Mouse (Mus musculus) myocyte (in vitro differentiated cells): Measurements from ENCODE around the gene Trp53i13.

ENCODE experiments used
- E2F4 ChIP-seq: IDR thresholded peaks from one replicate; pipeline ENCODE4 v1.6.1; 2011; ENCODE audit warnings: mild to moderate bottlenecking, control low read depth, moderate library complexity; ENCODE audit not compliant: insufficient read depth
- POLR2A ChIP-seq: IDR thresholded peaks from one replicate; pipeline ENCODE4 v1.6.1; 2011; ENCODE audit warnings: low read depth, mild to moderate bottlenecking, control low read depth, moderate library complexity; ENCODE audit not compliant: insufficient read length
- POLR2AphosphoS2 ChIP-seq: IDR thresholded peaks from one replicate; pipeline ENCODE4 v1.6.1; 2011; ENCODE audit warnings: low read depth, control low read depth; ENCODE audit not compliant: insufficient read length
- TCF12 ChIP-seq: IDR thresholded peaks from one replicate; pipeline ENCODE4 v1.6.1; 2011; ENCODE audit warnings: mild to moderate bottlenecking, control low read depth; ENCODE audit not compliant: poor library complexity, insufficient read depth, severe bottlenecking

DNA sequence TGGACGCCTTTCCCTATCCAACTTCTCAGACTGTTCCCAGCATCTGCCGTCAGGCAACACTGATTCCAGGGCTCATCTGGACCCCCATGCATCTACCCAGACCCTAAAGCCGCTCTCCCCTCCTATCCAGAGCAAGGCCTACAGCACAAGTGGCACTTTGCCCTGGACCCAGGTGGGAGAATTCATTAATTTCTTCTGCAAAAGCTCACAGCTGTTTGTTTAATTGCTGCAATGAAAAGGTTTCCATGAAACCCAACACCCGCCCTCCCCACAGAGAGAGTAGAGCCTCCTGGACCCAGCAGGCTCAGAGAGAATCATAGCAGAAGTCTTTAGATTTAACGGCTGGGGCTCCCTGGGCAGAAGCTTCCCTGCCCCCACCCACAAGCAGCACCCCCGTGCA lies 30.6 kb downstream of the Trp53i13 start:
- TF ChIP-seq POLR2A: no peak
- TF ChIP-seq E2F4: no peak
- TF ChIP-seq POLR2AphosphoS2: no peak
- TF ChIP-seq TCF12: no peak
